Mouse (Mus musculus): ENCODE data around the gene Rnf44. TPM values are rescaled to one million over a fixed set of nuclear protein-coding genes. Genes with fewer than 3 reads are reported as not detected.

Gene Rnf44
- polyA plus RNA-seq, 2 experiments, result 25.3 to 26.5 TPM

GRCm38 (mm10) chr13:54670491-54670890, 23.2 kb downstream of the Rnf44 start:
- Histone ChIP-seq H3K9me3 (ENCODE audit: control insufficient read depth, low read length) (no peaks in the 10 kb centered on the region), H3K4me1 (replicated peaks; ENCODE audit: control insufficient read depth in 2 of 2, insufficient read depth in 2 of 2, low read length in 1 of 2) (no peaks in the 10 kb centered on the region), H3K27me3 (ENCODE audit: control insufficient read depth, insufficient read depth, low read length) (no peaks in the 10 kb centered on the region), H3K4me3 (ENCODE audit: insufficient read depth in 1 of 2, low read depth in 2 of 2, low read length in 2 of 2) (no peak overlapping the region), H3K9ac (replicated peaks) (no peak overlapping the region), H3K36me3 (replicated peaks; ENCODE audit: control insufficient read depth, insufficient read depth, low read depth) (no peaks in the 10 kb centered on the region), H3K27ac (no peak overlapping the region), H3K4me2 (ENCODE audit: low read depth) (no peak overlapping the region)
- WGBS (ENCODE audit: insufficient replicate concordance), result 64% methylated on average over 2 of the region's 2 CpGs
- no peak for TF ChIP-seq EP300 (IDR thresholded peaks at IDR 0.05; ENCODE audit: low read depth)
- TF ChIP-seq CTCF (IDR thresholded peaks at IDR 0.05; ENCODE audit: low read depth), result no peak
- ATAC-seq (ENCODE audit: insufficient read depth) (no peak), DNase-seq (ENCODE audit: low read depth in 3 of 3, low spot score in 3 of 3) (no peak)

GRCm38 (mm10) chr13:54665062-54665461, 28.6 kb downstream of the Rnf44 start:
- Histone ChIP-seq H3K4me1 (replicated peaks; ENCODE audit: control insufficient read depth in 2 of 2, insufficient read depth in 2 of 2, low read length in 1 of 2) (no peaks in the 10 kb centered on the region), H3K27me3 (ENCODE audit: control insufficient read depth, insufficient read depth, low read length) (no peaks in the 10 kb centered on the region), H3K9ac (replicated peaks) (no peak overlapping the region), H3K9me3 (ENCODE audit: control insufficient read depth, low read length) (no peaks in the 10 kb centered on the region), H3K4me2 (ENCODE audit: low read depth) (no peak overlapping the region), H3K4me3 (ENCODE audit: insufficient read depth in 1 of 2, low read depth in 2 of 2, low read length in 2 of 2) (no peak overlapping the region), H3K27ac (no peak overlapping the region), H3K36me3 (replicated peaks; ENCODE audit: control insufficient read depth, insufficient read depth, low read depth) (peaks cover 11% of the 10 kb centered on the region)
- no peak for ATAC-seq (ENCODE audit: insufficient read depth)
- no peak for DNase-seq (ENCODE audit: low read depth in 3 of 3, low spot score in 3 of 3)
- 79% methylated on average over 7 of the region's 7 CpGs for WGBS (ENCODE audit: insufficient replicate concordance)
- TF ChIP-seq EP300 (IDR thresholded peaks at IDR 0.05; ENCODE audit: low read depth), result no peak
- no peak for TF ChIP-seq CTCF (IDR thresholded peaks at IDR 0.05; ENCODE audit: low read depth)

- Histone ChIP-seq H3K4me1 (replicated peaks; ENCODE audit: control insufficient read depth in 2 of 2, insufficient read depth in 2 of 2, low read length in 1 of 2) (no peaks in the 10 kb centered on the region), H3K4me3 (ENCODE audit: insufficient read depth in 1 of 2, low read depth in 2 of 2, low read length in 2 of 2) (no peak overlapping the region), H3K27me3 (ENCODE audit: control insufficient read depth, insufficient read depth, low read length) (no peaks in the 10 kb centered on the region), H3K36me3 (replicated peaks; ENCODE audit: control insufficient read depth, insufficient read depth, low read depth) (peaks cover 13% of the 10 kb centered on the region), H3K9me3 (ENCODE audit: control insufficient read depth, low read length) (no peaks in the 10 kb centered on the region), H3K9ac (replicated peaks) (no peak overlapping the region), H3K27ac (no peak overlapping the region), H3K4me2 (ENCODE audit: low read depth) (no peak overlapping the region)
- no peak for DNase-seq (ENCODE audit: low read depth in 3 of 3, low spot score in 3 of 3)
- no peak for TF ChIP-seq CTCF (IDR thresholded peaks at IDR 0.05; ENCODE audit: low read depth)
- no peak for TF ChIP-seq EP300 (IDR thresholded peaks at IDR 0.05; ENCODE audit: low read depth)
- 76% methylated on average over 1 of the region's 1 CpGs for WGBS (ENCODE audit: insufficient replicate concordance)
- no peak for ATAC-seq (ENCODE audit: insufficient read depth)
These were observed 29.2 kb downstream of the Rnf44 start for GRCm38 (mm10) chr13:54664509-54664908.

- no peak for TF ChIP-seq EP300 (IDR thresholded peaks at IDR 0.05; ENCODE audit: low read depth)
- Histone ChIP-seq H3K9me3 (ENCODE audit: control insufficient read depth, low read length) (no peaks in the 10 kb centered on the region), H3K27me3 (ENCODE audit: control insufficient read depth, insufficient read depth, low read length) (no peaks in the 10 kb centered on the region), H3K36me3 (replicated peaks; ENCODE audit: control insufficient read depth, insufficient read depth, low read depth) (peaks cover 13% of the 10 kb centered on the region), H3K4me2 (ENCODE audit: low read depth) (no peak overlapping the region), H3K9ac (replicated peaks) (no peak overlapping the region), H3K4me1 (replicated peaks; ENCODE audit: control insufficient read depth in 2 of 2, insufficient read depth in 2 of 2, low read length in 1 of 2) (no peaks in the 10 kb centered on the region), H3K4me3 (ENCODE audit: insufficient read depth in 1 of 2, low read depth in 2 of 2, low read length in 2 of 2) (no peak overlapping the region), H3K27ac (no peak overlapping the region)
- DNase-seq (ENCODE audit: low read depth in 3 of 3, low spot score in 3 of 3), result no peak
- WGBS (ENCODE audit: insufficient replicate concordance), result 73% methylated on average over 4 of the region's 4 CpGs
- ATAC-seq (ENCODE audit: insufficient read depth), result no peak
These were observed 29.7 kb downstream of the Rnf44 start for GRCm38 (mm10) chr13:54663999-54664398.

- no peak for DNase-seq (ENCODE audit: low read depth in 3 of 3, low spot score in 3 of 3)
- Histone ChIP-seq H3K36me3 (replicated peaks; ENCODE audit: control insufficient read depth, insufficient read depth, low read depth) (peaks cover 30% of the 10 kb centered on the region), H3K27me3 (ENCODE audit: control insufficient read depth, insufficient read depth, low read length) (no peaks in the 10 kb centered on the region), H3K4me2 (ENCODE audit: low read depth) (no peak overlapping the region), H3K4me3 (ENCODE audit: insufficient read depth in 1 of 2, low read depth in 2 of 2, low read length in 2 of 2) (no peak overlapping the region), H3K9ac (replicated peaks) (no peak overlapping the region), H3K27ac (no peak overlapping the region), H3K9me3 (ENCODE audit: control insufficient read depth, low read length) (no peaks in the 10 kb centered on the region), H3K4me1 (replicated peaks; ENCODE audit: control insufficient read depth in 2 of 2, insufficient read depth in 2 of 2, low read length in 1 of 2) (no peaks in the 10 kb centered on the region)
- TF ChIP-seq CTCF (IDR thresholded peaks at IDR 0.05; ENCODE audit: low read depth), result no peak
- no peak for TF ChIP-seq EP300 (IDR thresholded peaks at IDR 0.05; ENCODE audit: low read depth)
- no peak for ATAC-seq (ENCODE audit: insufficient read depth)
- 90% methylated on average over 12 of the region's 12 CpGs for WGBS (ENCODE audit: insufficient replicate concordance)
These were observed 32.3 kb downstream of the Rnf44 start for GRCm38 (mm10) chr13:54661358-54661757.
